Mouse (Mus musculus) inflammation-experienced regulatory T-cells, adult 6 months (primary cell): ENCODE data around the gene Tmem232. TPM values are rescaled to one million over a fixed set of nuclear protein-coding genes. Genes with fewer than 3 reads are reported as not detected.
"Not testable (repeated sequence)": the region's sequence is repeated elsewhere in the genome, so short reads cannot be mapped to it uniquely, and the experiment has no call there.

Experiments used
- ATAC-seq: one replicate; pipeline ENCODE4 v1.8.0; 2017
- polyA plus RNA-seq, 3 experiments: library from polyadenylated mRNA; unstranded; fragments of 100-300 nt; shearing (Covaris generic); gene quantifications; one replicate each; pipeline ENCODE4 v1.2.1; 2017

The Tmem232 gene
- not detected for polyA plus RNA-seq

DNA sequence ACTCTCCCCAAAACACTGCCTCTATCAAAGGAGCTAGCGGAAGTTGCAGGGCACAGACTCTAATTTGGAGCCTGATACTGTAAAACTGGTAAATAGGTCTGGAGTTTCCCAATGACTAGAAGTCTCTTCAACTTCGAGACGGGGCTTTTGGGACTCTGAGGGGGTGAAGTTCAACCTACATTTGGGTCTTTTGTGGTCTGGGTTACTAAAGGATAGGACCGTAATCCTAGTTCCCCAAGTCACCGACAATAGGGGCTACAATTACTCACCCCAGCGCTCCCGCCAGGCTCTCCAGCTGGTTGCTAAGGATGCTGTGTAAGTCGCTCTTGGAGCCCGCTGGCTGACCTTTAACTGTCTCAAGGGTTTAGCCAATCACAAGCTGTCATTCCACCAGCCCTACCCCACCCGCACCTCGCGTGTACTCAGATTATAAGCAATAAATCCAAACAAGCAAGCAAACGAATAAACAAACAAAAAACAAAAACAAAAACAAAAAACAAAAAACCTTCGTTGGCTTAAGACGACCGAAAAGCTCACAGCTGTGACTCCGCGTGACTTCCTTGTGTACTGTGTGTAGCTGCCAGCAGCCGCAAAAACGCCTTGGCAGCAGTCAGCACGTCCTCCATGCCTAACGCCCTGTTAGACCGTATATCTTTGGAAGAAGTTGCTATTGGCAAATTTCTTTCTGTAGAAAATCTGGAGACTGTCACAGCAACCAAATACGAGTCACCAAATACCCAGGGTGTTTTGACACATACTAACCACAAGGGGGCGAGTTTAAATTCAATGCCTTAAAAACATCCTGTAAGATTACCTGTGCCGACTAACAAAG, at the start of gene Tmem232:
Gene Tmem232, minus strand, starts transcription at position 342 of the 832 bp plus-strand sequence.
- ATAC-seq, result peak; percentile 73

DNA sequence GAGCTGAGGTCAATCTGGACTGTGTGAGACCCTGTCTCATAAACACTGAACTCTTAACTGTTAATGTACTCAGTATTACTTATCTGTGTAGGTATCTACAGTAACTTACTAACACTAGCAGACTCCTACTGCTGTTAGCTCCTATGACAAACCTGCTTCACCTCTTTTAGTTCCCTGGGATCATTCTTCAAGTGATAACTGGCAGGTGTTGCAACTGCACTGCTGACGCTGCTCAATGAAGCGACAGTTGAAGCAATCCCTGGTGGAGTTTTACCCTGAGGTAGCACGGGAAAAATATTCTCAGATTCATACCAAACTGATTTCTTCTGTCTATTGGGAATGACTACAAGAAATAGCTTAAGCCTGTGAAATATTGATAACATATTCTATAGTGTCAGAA, 46.3 kb upstream of the Tmem232 start:
- ATAC-seq, result no peak

- no peak for ATAC-seq
Observed at GRCm38 (mm10) chr17:65581440-65581839, 40.9 kb upstream of the Tmem232 start.

DNA sequence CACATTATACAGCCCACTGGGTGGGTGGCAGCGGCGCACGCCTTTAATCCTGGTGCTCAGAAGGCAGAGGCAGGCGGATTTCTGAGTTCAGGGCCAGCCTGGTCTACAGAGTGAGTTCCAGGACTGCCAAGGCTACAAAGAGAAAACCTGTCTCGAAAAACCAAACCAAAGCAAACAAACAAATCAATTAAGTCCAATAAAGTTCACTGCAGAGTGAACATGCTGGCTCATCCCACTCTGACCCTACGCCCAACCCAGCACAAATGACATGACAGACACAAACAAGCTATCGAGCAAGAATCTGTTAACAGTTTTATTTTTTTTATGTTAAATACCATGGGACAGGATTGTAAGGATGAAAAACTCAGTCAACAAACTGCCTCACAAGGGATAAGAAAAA, 39.2 kb upstream of the Tmem232 start:
- no peak for ATAC-seq

DNA sequence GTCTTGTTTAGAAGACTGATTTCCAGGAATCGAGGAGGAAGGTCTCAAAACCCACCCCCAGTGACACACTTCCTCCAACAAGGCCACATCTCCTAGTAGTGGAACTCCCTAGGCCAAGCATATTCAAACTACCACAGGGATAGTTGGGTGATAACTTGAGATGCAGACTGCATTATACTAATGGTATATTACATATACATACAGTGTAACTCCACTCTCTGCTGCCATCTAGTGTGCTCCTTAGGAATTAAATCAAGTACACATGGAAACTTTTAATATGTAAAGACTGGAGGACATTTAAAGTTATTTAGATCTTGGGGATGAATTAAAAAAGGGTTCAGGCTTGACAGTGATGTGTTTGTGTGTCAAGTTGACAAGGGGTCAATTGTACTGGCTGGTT, 34.8 kb upstream of the Tmem232 start:
- ATAC-seq, result peak; percentile 61

DNA sequence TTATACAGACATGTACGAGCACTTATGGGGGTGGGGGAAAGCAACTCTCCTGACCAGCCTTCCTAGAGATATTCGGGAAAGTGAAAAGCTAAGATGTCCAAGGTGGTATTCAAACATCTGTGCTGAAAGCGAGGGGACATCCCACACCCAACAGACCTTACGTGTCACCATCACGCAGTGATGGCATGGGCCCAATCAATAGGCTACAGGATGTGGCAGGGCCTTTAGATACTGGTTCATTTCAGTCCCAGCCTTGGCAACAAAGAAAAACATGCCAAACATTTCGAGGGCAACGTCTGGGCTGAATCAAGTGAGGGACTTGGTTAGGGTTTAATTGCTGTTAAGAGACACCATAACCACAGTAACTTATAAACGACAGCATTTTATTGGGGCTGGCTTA, 34.3 kb upstream of the Tmem232 start:
- no peak for ATAC-seq

GRCm38 (mm10) chr17:65571866-65572265, 31.3 kb upstream of the Tmem232 start:
- ATAC-seq, result no peak

DNA sequence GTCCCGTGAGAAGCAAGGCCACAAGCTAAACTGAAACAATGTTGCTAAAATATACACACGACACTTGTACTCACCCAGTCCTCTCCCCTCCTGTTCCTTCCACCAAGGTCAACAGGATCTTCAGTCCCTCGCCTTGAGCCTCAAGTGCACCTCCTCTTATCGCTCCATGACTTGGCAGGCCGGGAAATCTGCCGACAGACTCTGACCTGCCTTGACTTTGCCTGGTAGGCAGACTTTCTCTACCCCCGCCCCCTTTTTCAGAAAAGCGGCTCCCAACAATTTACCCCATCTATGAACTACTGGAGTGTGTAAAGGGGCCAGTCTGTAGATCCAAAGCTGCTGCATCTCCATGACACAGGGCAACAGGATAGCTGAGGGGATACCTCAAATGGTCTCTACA, 30.9 kb upstream of the Tmem232 start:
- ATAC-seq, result no peak

- ATAC-seq, result no peak
Observed at GRCm38 (mm10) chr17:65564189-65564588, 23.6 kb upstream of the Tmem232 start.

- ATAC-seq, result no peak
Observed at GRCm38 (mm10) chr17:65563345-65563744, 22.8 kb upstream of the Tmem232 start.

DNA sequence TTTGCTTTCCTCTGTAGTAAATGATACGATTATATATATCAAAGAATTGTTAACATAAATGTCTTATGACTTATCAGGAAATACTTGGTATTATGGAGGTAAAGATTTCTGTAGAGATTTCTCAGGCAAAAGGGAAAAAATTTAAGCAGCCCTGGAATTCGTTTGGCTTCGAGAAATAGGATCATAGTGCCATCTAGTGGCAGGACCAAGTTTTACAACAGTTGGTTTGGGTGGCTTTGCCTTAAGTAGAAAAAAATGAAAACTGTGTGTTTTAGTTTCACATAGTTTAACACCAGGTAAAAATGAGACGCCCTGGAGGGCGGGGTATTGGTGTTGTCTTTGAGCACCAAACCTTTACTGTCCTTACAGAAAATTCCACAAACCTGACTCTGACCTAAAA, 22.2 kb upstream of the Tmem232 start:
- ATAC-seq, result peak; percentile 46

GRCm38 (mm10) chr17:65561361-65562015, 20.9 kb upstream of the Tmem232 start:
- ATAC-seq, result no peak

GRCm38 (mm10) chr17:65559273-65559672, 18.7 kb upstream of the Tmem232 start:
- peak; percentile 85 for ATAC-seq

DNA sequence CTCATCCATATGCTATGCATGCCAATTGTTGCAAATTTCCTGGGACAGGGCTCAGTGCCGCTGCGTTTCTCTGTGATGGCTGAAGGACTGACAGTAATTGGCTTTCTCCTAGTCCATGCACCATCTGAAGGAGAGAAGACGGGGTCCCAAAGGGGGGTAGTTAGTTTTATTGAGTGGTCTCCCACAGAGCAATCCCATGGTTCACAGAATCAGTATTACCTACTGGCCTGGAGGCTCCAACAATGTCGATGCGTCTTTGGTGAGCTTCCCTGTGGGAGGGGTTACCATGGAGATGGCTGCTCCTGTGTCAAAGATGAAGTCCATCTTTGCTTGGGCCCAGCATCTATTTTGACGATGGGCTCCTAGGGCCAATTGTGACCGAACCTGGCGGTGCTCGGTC, 18.2 kb upstream of the Tmem232 start:
- ATAC-seq, result no peak

DNA sequence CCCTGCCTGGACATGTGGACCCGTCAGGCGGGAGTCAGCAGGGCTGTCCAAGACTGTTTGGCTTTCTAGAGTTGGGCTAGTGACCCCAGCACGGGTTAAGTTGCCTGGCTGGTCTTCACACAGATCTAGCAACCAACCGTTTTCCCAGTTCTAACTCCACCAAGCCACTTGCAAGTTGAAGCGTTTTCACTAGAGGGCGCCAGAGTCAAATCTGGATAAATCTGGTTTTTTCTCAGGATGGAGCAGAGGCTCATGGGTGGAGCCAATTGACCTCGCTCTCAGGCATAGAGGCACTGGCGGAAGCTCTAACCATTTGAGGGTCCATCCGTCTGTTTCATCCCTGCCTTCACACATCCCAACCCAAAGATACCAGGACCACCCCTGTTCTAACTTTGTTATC, 17.6 kb upstream of the Tmem232 start:
- ATAC-seq, result peak; percentile 44

GRCm38 (mm10) chr17:65557212-65557611, 16.6 kb upstream of the Tmem232 start:
- no peak for ATAC-seq

- no peak for ATAC-seq
Observed at GRCm38 (mm10) chr17:65556798-65557197, 16.2 kb upstream of the Tmem232 start.

- ATAC-seq, result no peak
Observed at GRCm38 (mm10) chr17:65552426-65552997, 11.9 kb upstream of the Tmem232 start.

- ATAC-seq, result no peak
Observed at GRCm38 (mm10) chr17:65550357-65550756, 9.8 kb upstream of the Tmem232 start.

DNA sequence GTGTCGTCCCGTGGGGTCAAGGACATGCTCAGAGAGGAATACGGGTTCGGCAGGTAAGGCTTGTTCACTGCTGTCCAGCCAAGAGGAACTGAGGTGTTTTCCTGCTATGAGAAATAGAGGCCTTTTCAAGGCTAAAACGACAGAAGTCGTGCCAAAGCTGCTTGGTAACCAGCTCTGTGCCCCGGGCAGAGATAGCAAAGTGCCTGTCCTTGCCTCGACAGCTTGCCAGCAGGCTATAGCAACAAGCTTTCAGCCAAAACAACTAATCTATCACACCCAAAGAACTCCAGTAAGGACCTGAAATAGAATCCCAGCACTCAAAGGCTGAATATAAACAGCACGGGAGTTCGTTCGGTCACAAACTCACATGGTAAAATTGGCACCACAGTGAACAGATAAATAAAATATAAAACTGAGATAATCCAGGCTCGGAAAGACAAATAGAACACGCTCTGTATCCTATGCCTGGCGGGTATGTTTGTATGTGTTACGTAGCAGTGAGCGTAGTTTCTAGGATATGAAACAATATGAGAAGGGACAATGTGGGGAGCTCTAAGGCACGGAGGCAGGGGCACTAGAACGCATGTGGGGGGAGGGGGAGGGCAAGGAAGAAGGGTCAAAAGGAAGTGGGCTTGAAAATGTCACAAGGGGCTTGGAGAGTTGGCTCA, 8.2 kb upstream of the Tmem232 start:
- no peak for ATAC-seq

DNA sequence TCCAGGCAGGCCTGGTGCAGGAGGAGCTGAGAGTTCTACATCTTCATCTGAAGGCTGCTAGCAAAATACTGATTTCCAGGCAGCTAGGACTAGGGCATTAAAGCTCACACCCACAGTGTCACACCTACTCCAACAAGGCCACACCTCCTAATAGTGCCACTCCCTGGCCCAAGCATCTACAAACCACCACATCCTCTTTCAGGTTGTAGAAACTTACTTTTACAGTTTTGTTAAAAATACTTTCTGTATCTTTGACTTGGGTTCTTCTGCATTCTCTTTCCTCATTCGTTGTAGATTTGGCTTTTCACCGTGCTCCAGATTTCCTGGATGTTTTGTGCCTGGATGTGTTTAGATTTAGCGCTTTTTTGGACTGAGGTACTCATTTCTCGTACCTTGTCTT, 5.6 kb upstream of the Tmem232 start:
- ATAC-seq, result not testable (repeated sequence)

- no peak for ATAC-seq
Observed at GRCm38 (mm10) chr17:65536156-65536555, 4.4 kb downstream of the Tmem232 start.

GRCm38 (mm10) chr17:65532381-65532780, 8.2 kb downstream of the Tmem232 start:
- not testable (repeated sequence) for ATAC-seq
